Mouse (Mus musculus) spleen, adult 2 months (tissue): ENCODE measurements around the gene Gm20388.

ENCODE experiments used
- CTCF ChIP-seq: fragments of 200-500 bp; IDR thresholded peaks from 2 replicates; pipeline ENCODE4 v1.5.1; 2011; ENCODE audit warnings: mild to moderate bottlenecking, inconsistent platforms; ENCODE audit not compliant: insufficient read depth, insufficient read length, insufficient replicate concordance; ENCODE audit errors: extremely low read depth
- POLR2A ChIP-seq: fragments of 200-500 bp; IDR thresholded peaks from 2 replicates; pipeline ENCODE4 v1.6.1; 2011; ENCODE audit warnings: low read depth, low read length, inconsistent platforms

GRCm38 (mm10) chr8:122228792-122229575 lies 2318.3 kb downstream of the Gm20388 start:
- TF ChIP-seq POLR2A (no peak), CTCF (no peak)
